Mouse (Mus musculus): ENCODE results near the gene Gm11559. TPM values are rescaled to one million over a fixed set of nuclear protein-coding genes. Genes with fewer than 3 reads are reported as not detected.

Gene Gm11559
- polyA plus RNA-seq (2015; fragmentation: Nextera tagmentation; extraction: Ambion mirVana) = not detected in 2 replicates

GRCm38 (mm10) chr11:99864176-99864575, at the start of gene Gm11559:
Gene Gm11559 (plus strand): TSS chr11:99864476.

GRCm38 (mm10) chr11:99815566-99815965, 48.7 kb upstream of the Gm11559 start, which contains the start of gene Gm11564:
Gene Gm11564 (minus strand): TSS chr11:99815666.

GRCm38 (mm10) chr11:99837966-99838365, 26.3 kb upstream of the Gm11559 start, which contains the start of gene 2300003K06Rik:
Gene 2300003K06Rik (minus strand): TSS chr11:99838066.

GRCm38 (mm10) chr11:99851508-99851907, 12.8 kb upstream of the Gm11559 start, which contains the start of gene Krtap4-16:
Gene Krtap4-16 (minus strand): TSS chr11:99851608.

GRCm38 (mm10) chr11:99857617-99858016, 6.7 kb upstream of the Gm11559 start, which contains the start of gene Gm11568:
Gene Gm11568 (plus strand): TSS chr11:99857917.

GRCm38 (mm10) chr11:99873089-99873488, 8.8 kb downstream of the Gm11559 start, which contains the start of gene Krtap9-1:
Gene Krtap9-1 (plus strand): TSS chr11:99873389.

GRCm38 (mm10) chr11:99878887-99879286, 14.6 kb downstream of the Gm11559 start, which contains the start of gene Gm11567:
Gene Gm11567 (plus strand): TSS chr11:99879187.

GRCm38 (mm10) chr11:99907620-99908019, 43.3 kb downstream of the Gm11559 start, which contains the start of gene Krtap31-1:
Gene Krtap31-1 (plus strand): TSS chr11:99907920.

GRCm38 (mm10) chr11:99914451-99914850, 50.2 kb downstream of the Gm11559 start, which contains the start of gene Gm11565:
Gene Gm11565 (plus strand): TSS chr11:99914751.

Other genes with a start within 250 kb of the Gm11559 start
- gene Krtap2-4, start 249.6 kb upstream of the Gm11559 start, polyA plus RNA-seq (2015; fragmentation: Nextera tagmentation; extraction: Ambion mirVana) = not detected in 2 replicates
- not detected in 2 replicates for gene Gm11562, start 244.0 kb upstream of the Gm11559 start, polyA plus RNA-seq (2015; fragmentation: Nextera tagmentation; extraction: Ambion mirVana)
- gene Krtap4-1, start 236.2 kb upstream of the Gm11559 start, polyA plus RNA-seq (2015; fragmentation: Nextera tagmentation; extraction: Ambion mirVana) = not detected in 2 replicates
- gene Krtap4-2, start 229.4 kb upstream of the Gm11559 start, polyA plus RNA-seq (2015; fragmentation: Nextera tagmentation; extraction: Ambion mirVana) = not detected in 2 replicates
- not detected in 2 replicates for gene Krtap4-7, start 220.4 kb upstream of the Gm11559 start, polyA plus RNA-seq (2015; fragmentation: Nextera tagmentation; extraction: Ambion mirVana)
- gene Gm11555, start 214.2 kb upstream of the Gm11559 start, polyA plus RNA-seq (2015; fragmentation: Nextera tagmentation; extraction: Ambion mirVana) = not detected in 2 replicates
- not detected in 2 replicates for gene Gm11563, start 205.5 kb upstream of the Gm11559 start, polyA plus RNA-seq (2015; fragmentation: Nextera tagmentation; extraction: Ambion mirVana)
- not detected in 2 replicates for gene Krtap4-6, start 198.5 kb upstream of the Gm11559 start, polyA plus RNA-seq (2015; fragmentation: Nextera tagmentation; extraction: Ambion mirVana)
- not detected in 2 replicates for gene Gm14190, start 173.7 kb upstream of the Gm11559 start, polyA plus RNA-seq (2015; fragmentation: Nextera tagmentation; extraction: Ambion mirVana)
- gene Gm14180, start 130.2 kb upstream of the Gm11559 start, polyA plus RNA-seq (2015; fragmentation: Nextera tagmentation; extraction: Ambion mirVana) = not detected in 2 replicates
- gene Gm11595, start 91.6 kb upstream of the Gm11559 start, polyA plus RNA-seq (2015; fragmentation: Nextera tagmentation; extraction: Ambion mirVana) = not detected in 2 replicates
- not detected in 2 replicates for gene Krtap4-8, start 83.8 kb upstream of the Gm11559 start, polyA plus RNA-seq (2015; fragmentation: Nextera tagmentation; extraction: Ambion mirVana)
- not detected in 2 replicates for gene Krtap4-9, start 79.3 kb upstream of the Gm11559 start, polyA plus RNA-seq (2015; fragmentation: Nextera tagmentation; extraction: Ambion mirVana)
- gene Gm11596, start 71.0 kb upstream of the Gm11559 start, polyA plus RNA-seq (2015; fragmentation: Nextera tagmentation; extraction: Ambion mirVana) = not detected in 2 replicates
- gene Gm11569, start 65.5 kb upstream of the Gm11559 start, polyA plus RNA-seq (2015; fragmentation: Nextera tagmentation; extraction: Ambion mirVana) = not detected in 2 replicates
- not detected in 2 replicates for gene Gm11554, start 60.0 kb upstream of the Gm11559 start, polyA plus RNA-seq (2015; fragmentation: Nextera tagmentation; extraction: Ambion mirVana)
- gene Krtap4-13, start 54.6 kb upstream of the Gm11559 start, polyA plus RNA-seq (2015; fragmentation: Nextera tagmentation; extraction: Ambion mirVana) = not detected in 2 replicates
- not detected in 2 replicates for gene Gm11564, start 48.8 kb upstream of the Gm11559 start, polyA plus RNA-seq (2015; fragmentation: Nextera tagmentation; extraction: Ambion mirVana)
- gene 2300003K06Rik, start 26.4 kb upstream of the Gm11559 start, polyA plus RNA-seq (2015; fragmentation: Nextera tagmentation; extraction: Ambion mirVana) = not detected in 2 replicates
- not detected in 2 replicates for gene Krtap4-16, start 12.9 kb upstream of the Gm11559 start, polyA plus RNA-seq (2015; fragmentation: Nextera tagmentation; extraction: Ambion mirVana)
- gene Gm11568, start 6.6 kb upstream of the Gm11559 start, polyA plus RNA-seq (2015; fragmentation: Nextera tagmentation; extraction: Ambion mirVana) = not detected in 2 replicates
- not detected in 2 replicates for gene Krtap9-1, start 8.9 kb downstream of the Gm11559 start, polyA plus RNA-seq (2015; fragmentation: Nextera tagmentation; extraction: Ambion mirVana)
- gene Gm11567, start 14.7 kb downstream of the Gm11559 start, polyA plus RNA-seq (2015; fragmentation: Nextera tagmentation; extraction: Ambion mirVana) = not detected in 2 replicates
- not detected in 2 replicates for gene Krtap31-1, start 43.4 kb downstream of the Gm11559 start, polyA plus RNA-seq (2015; fragmentation: Nextera tagmentation; extraction: Ambion mirVana)
- gene Gm11565, start 50.3 kb downstream of the Gm11559 start, polyA plus RNA-seq (2015; fragmentation: Nextera tagmentation; extraction: Ambion mirVana) = not detected in 2 replicates
- not detected in 2 replicates for gene Krtap31-2, start 71.8 kb downstream of the Gm11559 start, polyA plus RNA-seq (2015; fragmentation: Nextera tagmentation; extraction: Ambion mirVana)
- not detected in 2 replicates for gene Krtap9-5, start 84.0 kb downstream of the Gm11559 start, polyA plus RNA-seq (2015; fragmentation: Nextera tagmentation; extraction: Ambion mirVana)
- gene Krtap29-1, start 114.6 kb downstream of the Gm11559 start, polyA plus RNA-seq (2015; fragmentation: Nextera tagmentation; extraction: Ambion mirVana) = not detected in 2 replicates
- not detected in 2 replicates for gene Krtap16-1, start 122.1 kb downstream of the Gm11559 start, polyA plus RNA-seq (2015; fragmentation: Nextera tagmentation; extraction: Ambion mirVana)
- not detected in 2 replicates for gene Krtap17-1, start 129.5 kb downstream of the Gm11559 start, polyA plus RNA-seq (2015; fragmentation: Nextera tagmentation; extraction: Ambion mirVana)
- gene Krt33a, start 151.7 kb downstream of the Gm11559 start, polyA plus RNA-seq (2015; fragmentation: Nextera tagmentation; extraction: Ambion mirVana) = not detected in 2 replicates
- gene Krt33b, start 165.4 kb downstream of the Gm11559 start, polyA plus RNA-seq (2015; fragmentation: Nextera tagmentation; extraction: Ambion mirVana) = not detected in 2 replicates
- not detected in 2 replicates for gene Krt34, start 177.1 kb downstream of the Gm11559 start, polyA plus RNA-seq (2015; fragmentation: Nextera tagmentation; extraction: Ambion mirVana)
- not detected in 2 replicates for gene Krt31, start 186.1 kb downstream of the Gm11559 start, polyA plus RNA-seq (2015; fragmentation: Nextera tagmentation; extraction: Ambion mirVana)
- gene Krt32, start 223.8 kb downstream of the Gm11559 start, polyA plus RNA-seq (2015; fragmentation: Nextera tagmentation; extraction: Ambion mirVana) = not detected in 2 replicates
- not detected in 2 replicates for gene Krt35, start 231.8 kb downstream of the Gm11559 start, polyA plus RNA-seq (2015; fragmentation: Nextera tagmentation; extraction: Ambion mirVana)
- not detected in 2 replicates for gene Krt36, start 241.2 kb downstream of the Gm11559 start, polyA plus RNA-seq (2015; fragmentation: Nextera tagmentation; extraction: Ambion mirVana)